Mouse (Mus musculus): ENCODE data around the gene Rimbp2. TPM values are rescaled to one million over a fixed set of nuclear protein-coding genes. Genes with fewer than 3 reads are reported as not detected.

Gene Rimbp2
- polyA plus RNA-seq, 1 experiment from 2014 or later: 3.5 TPM

GRCm38 (mm10) chr5:128877425-128878035 lies 75.8 kb downstream of the Rimbp2 start:
- Histone ChIP-seq H3K36me3 (no peaks in the 10 kb centered on the region), H3K4me2 (replicated peaks) (no peak overlapping the region), H3K27ac (no peak overlapping the region), H3K27me3 (replicated peaks) (no peaks in the 10 kb centered on the region), H3K4me3 (no peak overlapping the region), H3K9me3 (no peaks in the 10 kb centered on the region), H3K4me1 (peaks cover 8% of the 10 kb centered on the region; the same call in 1 of the 2 replicates), H3K9ac (no peak overlapping the region)
- 24% methylated on average over 16 of the region's 16 CpGs for WGBS
- ATAC-seq (ENCODE audit: low FRiP score, low read depth): no peak

DNA sequence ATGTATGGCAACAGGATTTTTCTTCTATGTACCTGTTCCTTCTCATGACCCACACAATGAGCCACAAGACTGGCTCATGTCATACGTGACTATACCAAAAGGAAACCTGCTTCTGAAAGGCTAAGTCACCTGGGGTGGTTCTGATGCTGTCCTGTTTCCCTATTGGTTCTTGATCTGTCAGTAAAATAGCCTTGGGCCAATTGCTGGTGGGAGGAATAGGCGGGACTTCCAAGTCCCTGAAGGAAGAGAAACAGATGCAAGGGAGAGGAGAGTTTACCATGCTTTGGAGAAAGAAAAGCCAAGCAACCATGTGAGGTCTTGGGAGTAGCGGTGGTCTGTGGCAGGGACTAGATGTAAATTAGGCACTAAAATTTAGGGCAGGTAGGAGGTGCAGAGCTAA lies 81.6 kb downstream of the Rimbp2 start:
- Histone ChIP-seq H3K4me2 (replicated peaks) (no peak overlapping the region), H3K27me3 (replicated peaks) (no peaks in the 10 kb centered on the region), H3K4me3 (no peak overlapping the region), H3K36me3 (no peaks in the 10 kb centered on the region), H3K9ac (no peak overlapping the region), H3K4me1 (no peaks in the 10 kb centered on the region), H3K9me3 (no peaks in the 10 kb centered on the region), H3K27ac (no peak overlapping the region)
- no peak for ATAC-seq (ENCODE audit: low FRiP score, low read depth)
- WGBS: 54% methylated on average over 3 of the region's 3 CpGs

GRCm38 (mm10) chr5:128866811-128867210 lies 86.5 kb downstream of the Rimbp2 start:
- no peaks in the 10 kb centered on the region for H3K27me3 ChIP-seq (replicated peaks)
- 80% methylated on average over 5 of the region's 5 CpGs for WGBS
- no peaks in the 10 kb centered on the region for H3K4me1 ChIP-seq
- no peak overlapping the region for H3K9ac ChIP-seq
- H3K4me2 ChIP-seq (replicated peaks): no peak overlapping the region
- no peak overlapping the region for H3K27ac ChIP-seq
- no peak overlapping the region for H3K4me3 ChIP-seq
- no peaks in the 10 kb centered on the region for H3K9me3 ChIP-seq
- no peaks in the 10 kb centered on the region for H3K36me3 ChIP-seq
- ATAC-seq (ENCODE audit: low FRiP score, low read depth): no peak

DNA sequence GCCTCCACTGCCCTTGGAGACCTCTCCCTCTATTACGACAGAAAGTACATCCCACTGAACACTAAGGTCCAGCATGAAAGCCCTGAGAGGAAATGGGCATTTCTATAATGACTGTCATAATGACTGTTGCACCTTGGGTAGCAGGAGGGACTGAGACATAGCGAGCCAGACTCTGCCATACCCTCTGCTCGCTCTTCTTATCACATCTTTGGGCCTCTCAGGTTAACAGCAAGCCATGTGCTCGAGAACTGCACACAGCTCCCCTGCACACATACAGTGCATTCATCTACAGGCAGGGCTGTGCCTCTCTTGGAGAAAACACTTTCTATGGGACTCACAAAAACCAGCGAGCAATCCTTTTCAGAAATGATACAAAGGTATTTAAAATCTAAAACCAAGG lies 87.0 kb downstream of the Rimbp2 start:
- no peaks in the 10 kb centered on the region for H3K9me3 ChIP-seq
- H3K4me1 ChIP-seq: no peaks in the 10 kb centered on the region
- H3K9ac ChIP-seq: no peak overlapping the region
- H3K27me3 ChIP-seq (replicated peaks): no peaks in the 10 kb centered on the region
- 82% methylated on average over 5 of the region's 5 CpGs for WGBS
- ATAC-seq (ENCODE audit: low FRiP score, low read depth): no peak
- H3K36me3 ChIP-seq: no peaks in the 10 kb centered on the region
- H3K27ac ChIP-seq: no peak overlapping the region
- no peak overlapping the region for H3K4me2 ChIP-seq (replicated peaks)
- H3K4me3 ChIP-seq: no peak overlapping the region

- H3K27ac ChIP-seq: no peak overlapping the region
- no peak overlapping the region for H3K4me2 ChIP-seq (replicated peaks)
- H3K27me3 ChIP-seq (replicated peaks): no peaks in the 10 kb centered on the region
- 58% methylated on average over 6 of the region's 6 CpGs for WGBS
- H3K36me3 ChIP-seq: no peaks in the 10 kb centered on the region
- H3K4me3 ChIP-seq: no peak overlapping the region
- no peaks in the 10 kb centered on the region for H3K9me3 ChIP-seq
- H3K9ac ChIP-seq: no peak overlapping the region
- no peaks in the 10 kb centered on the region for H3K4me1 ChIP-seq
- no peak for ATAC-seq (ENCODE audit: low FRiP score, low read depth)
Measured at GRCm38 (mm10) chr5:128863497-128863896, 89.8 kb downstream of the Rimbp2 start.

DNA sequence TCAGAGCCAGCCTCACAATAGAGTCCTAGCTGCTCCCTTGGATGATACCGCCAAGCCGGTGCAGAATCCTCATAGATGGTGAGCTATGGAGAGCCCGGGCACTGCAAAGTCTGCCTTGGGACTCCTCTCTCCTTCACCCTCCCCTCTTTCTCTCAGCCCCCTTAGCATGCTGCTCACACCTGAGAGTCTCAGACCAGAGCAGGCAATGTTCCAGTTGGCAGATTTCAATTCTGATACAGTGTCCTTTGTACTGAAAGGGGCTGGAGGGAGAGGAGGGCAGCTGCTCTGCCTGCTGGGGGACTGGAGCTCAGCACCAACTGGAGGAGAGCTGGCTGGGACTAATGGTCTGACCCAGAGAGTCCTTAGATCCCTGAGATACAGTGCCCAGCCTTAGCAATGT lies 92.4 kb downstream of the Rimbp2 start:
- Histone ChIP-seq H3K9ac (no peak overlapping the region), H3K4me2 (replicated peaks) (no peak overlapping the region), H3K27ac (no peak overlapping the region), H3K9me3 (no peaks in the 10 kb centered on the region), H3K36me3 (no peaks in the 10 kb centered on the region), H3K4me1 (no peaks in the 10 kb centered on the region), H3K27me3 (replicated peaks) (no peaks in the 10 kb centered on the region), H3K4me3 (no peak overlapping the region)
- WGBS: 89% methylated on average over 3 of the region's 3 CpGs
- no peak for ATAC-seq (ENCODE audit: low FRiP score, low read depth)

DNA sequence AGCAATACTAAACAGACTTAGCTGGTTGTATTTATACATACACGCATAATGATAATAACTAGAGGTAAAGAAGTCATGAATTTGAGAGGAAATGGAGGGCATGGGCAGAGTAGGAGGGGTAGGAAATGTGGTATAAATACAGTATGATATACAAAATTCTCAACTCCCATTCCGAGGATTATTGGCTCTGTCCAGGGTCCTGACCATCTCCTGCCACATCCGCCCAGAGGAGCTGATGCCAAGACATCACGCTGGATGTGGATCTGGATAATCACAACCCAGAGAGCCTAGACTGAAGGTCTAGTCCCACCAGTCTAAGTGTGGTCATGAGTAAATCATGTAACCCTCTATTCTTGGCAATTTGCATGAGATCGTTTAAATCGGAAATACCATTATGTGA lies 100.5 kb downstream of the Rimbp2 start:
- WGBS: 68% methylated on average over 6 of the region's 6 CpGs
- no peak overlapping the region for H3K4me2 ChIP-seq (replicated peaks)
- H3K9me3 ChIP-seq: no peaks in the 10 kb centered on the region

DNA sequence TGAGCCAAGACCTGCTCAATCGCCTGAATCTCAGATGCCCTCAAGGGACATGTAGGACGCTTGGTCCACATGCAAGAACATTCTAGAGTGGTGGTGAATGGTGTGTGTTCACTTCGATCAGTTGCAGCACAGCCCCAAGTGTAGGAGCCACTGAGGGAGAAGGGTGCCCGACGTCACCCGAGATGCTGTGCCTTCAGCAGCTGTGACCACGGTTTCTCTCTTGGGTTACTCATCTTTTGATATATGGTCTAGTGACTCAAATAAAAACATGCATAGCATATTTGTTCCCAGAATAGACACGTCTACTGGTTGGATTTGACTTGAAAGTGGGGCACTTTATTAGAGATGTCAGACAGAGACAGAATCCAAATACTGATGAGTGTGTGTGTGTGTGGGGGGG lies 105.5 kb downstream of the Rimbp2 start:
- Histone ChIP-seq H3K36me3 (no peaks in the 10 kb centered on the region), H3K4me1 (no peaks in the 10 kb centered on the region), H3K9me3 (no peaks in the 10 kb centered on the region), H3K27ac (no peak overlapping the region), H3K9ac (no peak overlapping the region), H3K4me3 (no peak overlapping the region), H3K27me3 (replicated peaks) (no peaks in the 10 kb centered on the region), H3K4me2 (replicated peaks) (no peak overlapping the region)
- no peak for ATAC-seq (ENCODE audit: low FRiP score, low read depth)
- WGBS: 86% methylated on average over 8 of the region's 8 CpGs

More for the DNA sequence above, 100.5 kb downstream of the Rimbp2 start:
- Histone ChIP-seq H3K9ac (no peak overlapping the region), H3K27ac (no peak overlapping the region), H3K27me3 (replicated peaks) (no peaks in the 10 kb centered on the region), H3K4me1 (no peaks in the 10 kb centered on the region), H3K4me3 (no peak overlapping the region), H3K36me3 (no peaks in the 10 kb centered on the region)
- ATAC-seq (ENCODE audit: low FRiP score, low read depth): no peak

- Histone ChIP-seq H3K4me2 (replicated peaks) (no peak overlapping the region), H3K9me3 (no peaks in the 10 kb centered on the region), H3K4me3 (no peak overlapping the region), H3K36me3 (no peaks in the 10 kb centered on the region), H3K4me1 (peaks cover 5% of the 10 kb centered on the region; the same call in 1 of the 2 replicates), H3K27me3 (replicated peaks) (no peaks in the 10 kb centered on the region), H3K27ac (no peak overlapping the region), H3K9ac (no peak overlapping the region)
- ATAC-seq (ENCODE audit: low FRiP score, low read depth): no peak
- WGBS: 88% methylated on average over 12 of the region's 12 CpGs
Measured at GRCm38 (mm10) chr5:128846433-128847040, 106.7 kb downstream of the Rimbp2 start.

DNA sequence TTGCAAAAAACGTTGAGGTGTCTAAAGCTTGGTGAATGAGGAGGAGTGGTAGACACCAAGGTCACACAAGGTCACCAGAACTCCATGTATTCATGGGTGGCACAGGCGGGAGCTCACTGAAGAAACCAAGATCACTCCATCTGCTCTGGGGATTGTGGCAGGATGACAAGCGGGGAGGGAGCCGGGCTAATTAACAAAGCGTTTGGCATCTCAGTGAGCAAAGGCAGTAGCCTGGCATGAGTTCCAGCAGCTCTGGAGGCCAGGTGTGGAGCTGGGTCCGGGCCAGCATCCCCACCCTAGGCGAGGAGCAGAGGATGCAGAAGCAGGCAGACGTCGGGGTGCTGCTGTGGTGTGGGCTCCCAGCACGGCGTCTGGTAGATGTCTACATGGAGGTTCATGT lies 108.3 kb downstream of the Rimbp2 start:
- H3K27me3 ChIP-seq (replicated peaks): no peaks in the 10 kb centered on the region
- WGBS: 88% methylated on average over 11 of the region's 11 CpGs
- no peaks in the 10 kb centered on the region for H3K9me3 ChIP-seq
- no peak overlapping the region for H3K4me2 ChIP-seq (replicated peaks)
- no peak overlapping the region for H3K27ac ChIP-seq
- H3K36me3 ChIP-seq: no peaks in the 10 kb centered on the region
- no peak overlapping the region for H3K4me3 ChIP-seq
- no peak overlapping the region for H3K9ac ChIP-seq
- no peak for ATAC-seq (ENCODE audit: low FRiP score, low read depth)
- peaks cover 5% of the 10 kb centered on the region; the same call in 1 of the 2 replicates for H3K4me1 ChIP-seq

DNA sequence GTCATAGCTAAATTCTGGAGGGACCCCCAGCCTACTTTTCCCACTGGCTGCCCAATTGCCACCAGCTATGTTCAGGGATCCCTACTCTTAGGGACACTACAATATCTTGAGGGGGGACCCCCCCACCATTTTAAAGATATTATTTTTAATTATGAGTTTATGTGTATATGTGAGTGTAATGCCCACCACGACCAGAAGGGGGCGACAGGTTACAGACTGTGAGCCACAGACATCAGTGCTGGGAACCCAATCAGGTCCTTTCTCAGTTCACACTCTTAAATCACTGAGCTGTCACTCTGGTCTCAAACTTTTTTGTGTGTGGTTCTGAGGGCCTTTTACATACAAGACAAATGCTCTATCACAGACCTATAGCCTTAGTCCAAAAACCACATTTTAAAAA lies 109.3 kb downstream of the Rimbp2 start:
- Histone ChIP-seq H3K4me2 (replicated peaks) (no peak overlapping the region), H3K9me3 (no peaks in the 10 kb centered on the region), H3K9ac (no peak overlapping the region), H3K4me3 (no peak overlapping the region), H3K4me1 (peaks cover 5% of the 10 kb centered on the region; the same call in 1 of the 2 replicates), H3K27me3 (replicated peaks) (no peaks in the 10 kb centered on the region), H3K27ac (no peak overlapping the region), H3K36me3 (no peaks in the 10 kb centered on the region)
- no peak for ATAC-seq (ENCODE audit: low FRiP score, low read depth)
- WGBS: 46% methylated on average over 2 of the region's 2 CpGs

DNA sequence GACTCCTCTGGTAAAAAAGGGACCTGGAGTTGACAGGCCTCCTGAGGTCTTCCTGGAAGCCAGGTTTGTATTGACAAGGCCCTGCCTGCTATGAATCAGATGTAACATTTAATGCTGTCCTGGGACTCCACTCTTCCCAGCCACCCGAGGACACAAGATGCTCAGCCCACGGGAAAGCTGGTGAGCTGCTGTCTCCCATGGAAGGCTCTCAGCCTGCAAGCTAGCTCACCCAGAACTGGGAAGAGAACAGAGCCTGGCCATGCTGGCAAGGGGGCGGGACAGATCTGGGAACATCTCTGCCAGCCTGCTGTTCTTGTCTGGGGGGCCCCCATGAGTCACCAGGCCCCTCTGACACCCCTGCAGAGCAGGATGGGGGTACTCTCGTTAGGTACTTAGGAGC lies 111.7 kb downstream of the Rimbp2 start:
- Histone ChIP-seq H3K9me3 (no peaks in the 10 kb centered on the region), H3K4me3 (no peak overlapping the region), H3K27ac (no peak overlapping the region), H3K9ac (no peak overlapping the region), H3K4me2 (replicated peaks) (no peak overlapping the region), H3K36me3 (no peaks in the 10 kb centered on the region), H3K4me1 (peaks cover 5% of the 10 kb centered on the region; the same call in 1 of the 2 replicates), H3K27me3 (replicated peaks) (no peaks in the 10 kb centered on the region)
- ATAC-seq (ENCODE audit: low FRiP score, low read depth): no peak
- 71% methylated on average over 4 of the region's 4 CpGs for WGBS

DNA sequence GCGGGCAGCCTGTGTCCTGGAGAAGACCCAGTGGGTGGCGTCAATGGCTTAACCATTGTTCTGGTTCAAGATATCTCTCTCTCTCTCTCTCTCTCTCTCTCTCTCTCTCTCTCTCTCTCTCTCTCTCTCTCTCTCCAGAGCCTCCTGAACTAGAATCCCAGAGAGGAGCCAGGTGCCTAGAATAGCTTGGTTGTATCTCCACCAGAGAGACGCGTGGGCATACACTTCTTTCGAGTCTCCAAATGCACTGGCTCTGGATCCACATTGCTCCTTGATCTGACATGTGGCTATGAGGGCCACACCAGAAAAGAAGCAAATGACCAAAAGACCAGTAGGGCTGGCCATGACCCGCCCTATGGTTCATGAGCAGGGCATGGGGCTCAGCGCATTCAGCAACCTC lies 116.2 kb downstream of the Rimbp2 start:
- H3K36me3 ChIP-seq: no peaks in the 10 kb centered on the region
- no peak overlapping the region for H3K27ac ChIP-seq
- H3K4me1 ChIP-seq: 0 out of 2 replicates have a peak, but pooled peaks cover under 1% of the 10 kb centered on the region
- ATAC-seq (ENCODE audit: low FRiP score, low read depth): no peak
- H3K9me3 ChIP-seq: no peaks in the 10 kb centered on the region
- no peaks in the 10 kb centered on the region for H3K27me3 ChIP-seq (replicated peaks)
- H3K4me2 ChIP-seq (replicated peaks): no peak overlapping the region
- no peak overlapping the region for H3K4me3 ChIP-seq
- H3K9ac ChIP-seq: no peak overlapping the region
- 94% methylated on average over 7 of the region's 7 CpGs for WGBS
